25 mouse cellular contexts compared by ENCODE assay signal in the genomic region with DNA sequence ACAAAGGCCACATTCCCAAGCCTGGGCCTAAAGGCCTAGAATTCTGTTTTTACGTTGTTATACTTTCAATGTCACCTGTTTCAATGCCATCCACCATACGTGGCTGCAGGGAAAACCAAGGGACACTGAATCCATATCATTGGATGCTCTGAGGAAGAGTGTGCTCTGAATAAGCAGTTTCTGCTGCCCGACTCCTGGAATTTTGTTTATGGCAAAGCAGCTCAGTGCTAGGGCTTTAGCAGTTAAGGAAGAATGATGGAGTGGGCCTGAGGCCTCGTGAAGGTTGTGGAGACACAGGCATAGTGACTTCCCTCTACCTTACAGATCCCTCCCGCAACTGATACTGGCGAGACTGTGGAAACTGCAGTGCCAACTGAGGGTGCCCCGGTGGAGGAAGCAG.
"Had no signal": no experiment of that assay in that cellular context is flagged by ENCODE, and none has a peak within 500 bp of the region (broad histone marks: within the 10 kb centered on the region; RNA-seq: fewer than 3 reads in every experiment).

No protein-coding gene starts in this region.

- H3K9me3 ChIP-seq: kidney, embryonic 15.5 days; limb, embryonic 12.5 days; limb, embryonic 15.5 days; midbrain, embryonic 10.5 days; midbrain, embryonic 13.5 days; neural tube, embryonic 12.5 days; neural tube, embryonic 15.5 days had no signal

- H3K4me1 ChIP-seq: limb, embryonic 15.5 days; midbrain, embryonic 10.5 days; midbrain, embryonic 13.5 days; neural tube, embryonic 12.5 days; neural tube, embryonic 15.5 days had no signal

- H3K9ac ChIP-seq: kidney, embryonic 15.5 days; limb, embryonic 12.5 days; limb, embryonic 15.5 days; liver, embryonic 14.5 days; liver, postnatal 0 days; lung, embryonic 14.5 days; midbrain, embryonic 13.5 days; neural tube, embryonic 12.5 days; neural tube, embryonic 15.5 days had no signal

- H3K27ac ChIP-seq: kidney, embryonic 15.5 days; left cerebral cortex, adult 2 months; limb, embryonic 12.5 days; limb, embryonic 15.5 days; liver, embryonic 14.5 days; macrophage; midbrain, embryonic 10.5 days; midbrain, embryonic 13.5 days; neural tube, embryonic 12.5 days; neural tube, embryonic 15.5 days; stomach, postnatal 0 days had no signal

- DNase-seq: kidney, adult 8-10 months; kidney, postnatal 10 days; kidney, postnatal 36 days; layer of hippocampus, postnatal 36 days; liver, postnatal 0 days; lung, embryonic 14.5 days; right cerebral cortex, adult 18-20 months; right cerebral cortex, postnatal 14 days; right cerebral cortex, postnatal 4 days; thymus, postnatal 25 days had no signal

- H3K4me3 ChIP-seq: kidney, embryonic 15.5 days; left cerebral cortex, adult 2 months; limb, embryonic 12.5 days; limb, embryonic 15.5 days; megakaryocyte, embryonic 14.5 days; midbrain, embryonic 10.5 days; midbrain, embryonic 13.5 days; myocyte; neural tube, embryonic 12.5 days; neural tube, embryonic 15.5 days had no signal

- H3K36me3 ChIP-seq: kidney, embryonic 15.5 days; limb, embryonic 12.5 days; limb, embryonic 15.5 days; midbrain, embryonic 10.5 days; midbrain, embryonic 13.5 days; neural tube, embryonic 12.5 days had no signal

- ATAC-seq: liver, postnatal 0 days; lung, postnatal 0 days had no signal

- H3K27me3 ChIP-seq: kidney, embryonic 15.5 days; limb, embryonic 12.5 days; limb, embryonic 15.5 days; megakaryocyte, embryonic 14.5 days; midbrain, embryonic 13.5 days; neural tube, embryonic 12.5 days; neural tube, embryonic 15.5 days had no signal

- H3K4me2 ChIP-seq: kidney, embryonic 15.5 days; limb, embryonic 12.5 days; limb, embryonic 15.5 days; liver, embryonic 11.5 days; lung, embryonic 14.5 days; midbrain, embryonic 13.5 days; neural tube, embryonic 12.5 days; neural tube, embryonic 15.5 days had no signal
